Mouse (Mus musculus): ENCODE measurements around the gene Atxn7l3b. TPM values are rescaled to one million over a fixed set of nuclear protein-coding genes. Genes with fewer than 3 reads are reported as not detected.

Gene Atxn7l3b
- polyA plus RNA-seq, 1 experiment: 34.0 TPM

DNA sequence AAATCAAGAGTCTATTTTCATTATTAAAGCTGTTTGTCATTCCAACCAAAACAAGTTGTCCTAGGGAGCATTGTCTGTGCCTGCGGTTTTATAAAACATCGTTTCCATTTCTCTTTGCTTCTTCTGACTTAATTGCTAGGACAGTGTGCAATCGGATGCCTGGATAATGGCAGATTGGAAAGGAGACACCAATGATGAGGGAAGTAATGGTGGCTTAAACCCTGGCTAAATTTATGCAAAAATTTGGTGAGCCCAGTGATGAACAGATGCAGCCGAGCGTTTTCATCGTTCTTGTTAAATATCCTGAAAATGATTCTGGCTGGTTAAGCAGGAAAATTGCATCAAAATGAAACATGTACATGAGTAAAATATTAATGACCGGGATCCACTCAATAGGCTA is 28.6 kb downstream of the Atxn7l3b start:
- Histone ChIP-seq H3K4me3 (ENCODE audit: insufficient read depth, poor library complexity, severe bottlenecking) (no peak overlapping the region), H3ac (ENCODE audit: control insufficient read depth, insufficient read length, low read depth) (no peak overlapping the region), H3K79me2 (ENCODE audit: control insufficient read depth, insufficient read depth) (no peaks in the 10 kb centered on the region), H3K27me3 (ENCODE audit: control insufficient read depth, insufficient read depth, insufficient read length) (no peaks in the 10 kb centered on the region), H3K79me3 (ENCODE audit: low read depth) (no peaks in the 10 kb centered on the region), H3K36me3 (ENCODE audit: control insufficient read depth, insufficient read depth) (no peaks in the 10 kb centered on the region)
- TF ChIP-seq MYOG (IDR thresholded peaks at IDR 0.05; ENCODE audit: control insufficient read depth, extremely low read depth, insufficient read length): no peak
- TF ChIP-seq MAX (IDR thresholded peaks at IDR 0.05): no peak
- TF ChIP-seq CEBPB (IDR thresholded peaks at IDR 0.05; ENCODE audit: low read depth): no peak
- TF ChIP-seq CTCF (IDR thresholded peaks at IDR 0.05; ENCODE audit: control insufficient read depth, insufficient read depth, insufficient read length): no peak
- TF ChIP-seq FOSL1 (IDR thresholded peaks at IDR 0.05; ENCODE audit: insufficient read depth, low read length, poor library complexity, severe bottlenecking): no peak
- no peak for TF ChIP-seq MYOD1 (IDR thresholded peaks at IDR 0.05; ENCODE audit: control insufficient read depth, insufficient read length, low read depth)
- no peak for TF ChIP-seq USF1 (IDR thresholded peaks at IDR 0.05; ENCODE audit: low read depth)

DNA sequence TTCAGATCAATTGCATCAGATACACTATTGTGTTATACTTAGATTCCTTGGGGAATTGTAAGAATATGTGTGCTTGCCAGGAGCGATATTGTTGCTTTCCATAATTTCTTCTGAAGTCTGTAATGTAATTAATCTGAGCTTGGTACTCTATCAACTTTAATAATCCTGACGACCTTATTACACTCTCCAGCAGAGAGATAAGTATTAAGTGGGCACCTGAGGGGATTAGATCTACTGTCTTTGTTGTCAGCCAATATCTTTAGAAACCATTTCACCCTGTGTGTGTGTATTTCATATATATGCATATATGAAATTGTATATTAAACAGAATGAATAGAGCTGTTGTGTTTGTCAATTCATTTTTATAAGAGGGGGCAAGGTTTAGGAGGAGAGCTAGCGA is 29.0 kb downstream of the Atxn7l3b start:
- H3K36me3 ChIP-seq (ENCODE audit: control insufficient read depth, insufficient read depth): no peaks in the 10 kb centered on the region
- no peak overlapping the region for H3ac ChIP-seq (ENCODE audit: control insufficient read depth, insufficient read length, low read depth)
- H3K79me2 ChIP-seq (ENCODE audit: control insufficient read depth, insufficient read depth): no peaks in the 10 kb centered on the region
- no peak overlapping the region for H3K4me3 ChIP-seq (ENCODE audit: insufficient read depth, poor library complexity, severe bottlenecking)
- no peaks in the 10 kb centered on the region for H3K27me3 ChIP-seq (ENCODE audit: control insufficient read depth, insufficient read depth, insufficient read length)
- H3K79me3 ChIP-seq (ENCODE audit: low read depth): no peaks in the 10 kb centered on the region
- TF ChIP-seq FOSL1 (IDR thresholded peaks at IDR 0.05; ENCODE audit: insufficient read depth, low read length, poor library complexity, severe bottlenecking) (no peak), MYOG (IDR thresholded peaks at IDR 0.05; ENCODE audit: control insufficient read depth, extremely low read depth, insufficient read length) (no peak), USF1 (IDR thresholded peaks at IDR 0.05; ENCODE audit: low read depth) (no peak), CTCF (IDR thresholded peaks at IDR 0.05; ENCODE audit: control insufficient read depth, insufficient read depth, insufficient read length) (no peak), CEBPB (IDR thresholded peaks at IDR 0.05; ENCODE audit: low read depth) (no peak), MYOD1 (IDR thresholded peaks at IDR 0.05; ENCODE audit: control insufficient read depth, insufficient read length, low read depth) (no peak), MAX (IDR thresholded peaks at IDR 0.05) (no peak)

DNA sequence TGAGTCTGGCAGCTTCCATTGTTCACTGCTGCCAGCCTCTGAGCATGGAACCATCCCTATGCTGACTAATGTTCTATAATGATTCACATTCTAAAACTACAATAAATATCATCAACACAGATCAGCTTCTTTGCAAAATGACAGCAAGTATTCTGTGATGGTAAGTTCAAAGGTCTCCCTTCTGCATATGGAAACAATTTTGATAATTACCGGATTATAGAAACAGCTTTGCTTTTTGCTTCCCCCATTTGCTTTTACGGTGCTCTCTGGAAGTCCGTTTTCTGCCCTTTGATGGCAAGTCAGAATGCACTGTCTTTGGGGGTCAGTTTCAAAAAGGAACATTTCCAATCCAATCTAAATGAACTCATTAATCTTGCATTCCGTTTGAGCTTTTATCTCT is 32.2 kb downstream of the Atxn7l3b start:
- H3K36me3 ChIP-seq (ENCODE audit: control insufficient read depth, insufficient read depth): no peaks in the 10 kb centered on the region
- no peak overlapping the region for H3ac ChIP-seq (ENCODE audit: control insufficient read depth, insufficient read length, low read depth)
- no peaks in the 10 kb centered on the region for H3K27me3 ChIP-seq (ENCODE audit: control insufficient read depth, insufficient read depth, insufficient read length)
- H3K79me3 ChIP-seq (ENCODE audit: low read depth): no peaks in the 10 kb centered on the region
- TF ChIP-seq MYOG (IDR thresholded peaks at IDR 0.05; ENCODE audit: control insufficient read depth, extremely low read depth, insufficient read length) (no peak), CTCF (IDR thresholded peaks at IDR 0.05; ENCODE audit: control insufficient read depth, insufficient read depth, insufficient read length) (no peak), USF1 (IDR thresholded peaks at IDR 0.05; ENCODE audit: low read depth) (no peak), MAX (IDR thresholded peaks at IDR 0.05) (no peak), MYOD1 (IDR thresholded peaks at IDR 0.05; ENCODE audit: control insufficient read depth, insufficient read length, low read depth) (no peak), CEBPB (IDR thresholded peaks at IDR 0.05; ENCODE audit: low read depth) (no peak), FOSL1 (IDR thresholded peaks at IDR 0.05; ENCODE audit: insufficient read depth, low read length, poor library complexity, severe bottlenecking) (no peak)
- H3K4me3 ChIP-seq (ENCODE audit: insufficient read depth, poor library complexity, severe bottlenecking): no peak overlapping the region
- H3K79me2 ChIP-seq (ENCODE audit: control insufficient read depth, insufficient read depth): no peaks in the 10 kb centered on the region

DNA sequence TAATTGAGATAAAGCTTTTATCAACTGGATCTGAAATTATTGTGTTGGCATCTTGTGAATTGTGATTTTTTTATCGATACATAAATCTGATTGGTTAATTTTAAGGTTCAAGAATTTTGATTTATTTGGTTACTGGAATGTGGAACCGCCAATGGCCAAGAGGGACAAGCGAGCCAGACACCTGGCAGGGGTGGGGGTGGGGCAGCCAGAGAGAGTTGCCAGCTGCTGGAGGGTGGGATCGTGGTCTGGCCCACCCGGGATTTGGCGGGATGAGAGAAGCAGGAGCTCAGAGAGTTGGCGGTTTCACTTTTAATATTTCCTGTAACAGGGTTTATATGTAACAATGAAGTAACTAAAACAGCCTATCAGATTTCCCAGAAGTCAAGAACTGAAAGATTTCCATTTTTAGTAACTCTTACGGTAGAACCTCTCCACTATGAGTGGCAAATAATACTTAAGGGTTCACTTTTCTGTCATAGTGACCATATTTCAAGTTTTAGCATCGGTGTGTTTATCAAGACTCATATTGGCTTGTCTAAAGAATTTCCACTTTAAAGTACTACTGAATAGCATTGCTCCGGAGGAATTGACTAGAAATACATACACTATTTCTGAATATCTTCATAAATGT is 35.1 kb downstream of the Atxn7l3b start:
- H3K4me3 ChIP-seq (ENCODE audit: insufficient read depth, poor library complexity, severe bottlenecking): no peak overlapping the region
- H3K27me3 ChIP-seq (ENCODE audit: control insufficient read depth, insufficient read depth, insufficient read length): no peaks in the 10 kb centered on the region
- no peaks in the 10 kb centered on the region for H3K36me3 ChIP-seq (ENCODE audit: control insufficient read depth, insufficient read depth)
- no peak overlapping the region for H3ac ChIP-seq (ENCODE audit: control insufficient read depth, insufficient read length, low read depth)
- no peaks in the 10 kb centered on the region for H3K79me3 ChIP-seq (ENCODE audit: low read depth)
- no peaks in the 10 kb centered on the region for H3K79me2 ChIP-seq (ENCODE audit: control insufficient read depth, insufficient read depth)
- no peak for TF ChIP-seq MYOG (IDR thresholded peaks at IDR 0.05; ENCODE audit: control insufficient read depth, extremely low read depth, insufficient read length)
- TF ChIP-seq CTCF (IDR thresholded peaks at IDR 0.05; ENCODE audit: control insufficient read depth, insufficient read depth, insufficient read length): no peak
- TF ChIP-seq MAX (IDR thresholded peaks at IDR 0.05): no peak
- no peak for TF ChIP-seq FOSL1 (IDR thresholded peaks at IDR 0.05; ENCODE audit: insufficient read depth, low read length, poor library complexity, severe bottlenecking)
- TF ChIP-seq USF1 (IDR thresholded peaks at IDR 0.05; ENCODE audit: low read depth): no peak
- TF ChIP-seq MYOD1 (IDR thresholded peaks at IDR 0.05; ENCODE audit: control insufficient read depth, insufficient read length, low read depth): no peak
- no peak for TF ChIP-seq CEBPB (IDR thresholded peaks at IDR 0.05; ENCODE audit: low read depth)

DNA sequence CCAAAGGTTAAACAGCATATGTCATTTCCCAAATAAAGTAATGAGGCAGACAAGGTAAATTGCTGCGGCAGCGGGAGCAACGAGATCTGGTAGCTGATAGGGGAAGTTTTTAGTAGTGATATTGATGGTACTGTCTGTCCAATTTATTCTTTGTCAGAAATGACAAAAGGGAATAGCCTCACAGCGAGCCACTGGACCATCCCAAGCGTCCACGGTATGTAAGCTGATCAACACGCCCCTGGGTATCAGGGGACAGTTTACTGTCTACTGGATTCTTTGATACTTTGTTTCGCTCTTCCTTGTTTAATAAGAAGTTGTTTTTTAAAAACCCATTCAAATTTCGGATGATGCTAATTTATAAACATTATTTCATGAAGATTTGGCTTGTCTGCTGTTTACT is 44.7 kb downstream of the Atxn7l3b start:
- Histone ChIP-seq H3K4me3 (ENCODE audit: insufficient read depth, poor library complexity, severe bottlenecking) (no peak overlapping the region), H3K79me3 (ENCODE audit: low read depth) (no peaks in the 10 kb centered on the region), H3ac (ENCODE audit: control insufficient read depth, insufficient read length, low read depth) (no peak overlapping the region), H3K36me3 (ENCODE audit: control insufficient read depth, insufficient read depth) (no peaks in the 10 kb centered on the region), H3K79me2 (ENCODE audit: control insufficient read depth, insufficient read depth) (no peaks in the 10 kb centered on the region), H3K27me3 (ENCODE audit: control insufficient read depth, insufficient read depth, insufficient read length) (no peaks in the 10 kb centered on the region)
- TF ChIP-seq MAX (IDR thresholded peaks at IDR 0.05) (no peak), FOSL1 (IDR thresholded peaks at IDR 0.05; ENCODE audit: insufficient read depth, low read length, poor library complexity, severe bottlenecking) (no peak), CEBPB (IDR thresholded peaks at IDR 0.05; ENCODE audit: low read depth) (no peak), MYOD1 (IDR thresholded peaks at IDR 0.05; ENCODE audit: control insufficient read depth, insufficient read length, low read depth) (no peak), CTCF (IDR thresholded peaks at IDR 0.05; ENCODE audit: control insufficient read depth, insufficient read depth, insufficient read length) (no peak), USF1 (IDR thresholded peaks at IDR 0.05; ENCODE audit: low read depth) (no peak), MYOG (IDR thresholded peaks at IDR 0.05; ENCODE audit: control insufficient read depth, extremely low read depth, insufficient read length) (no peak)
